Mouse (Mus musculus) MEL (cell line): ENCODE results near the gene Hif1an. TPM values are rescaled to one million over a fixed set of nuclear protein-coding genes. Genes with fewer than 3 reads are reported as not detected.

Source experiments
- DNase-seq: peaks from one replicate; pipeline ENCODE4 v3.0.0; 2011; ENCODE audit warnings: low read depth, low spot score
- H3K27ac ChIP-seq: 2 replicates; pipeline ENCODE4 v1.5.1; 2012; ENCODE audit warnings: low read depth, mild to moderate bottlenecking, control low read depth, low read length, moderate library complexity; ENCODE audit not compliant: control insufficient read depth
- H3K27me3 ChIP-seq, 2 experiments: fragments of 150-350 bp in 1 of 2; sonication (generic) in 1 of 2; 2 replicates each; pipeline ENCODE4 v1.6.1; 2012; ENCODE audit warnings: low read length in 2 of 2, mild to moderate bottlenecking in 2 of 2, improper control_type of control experiment in 1 of 2, moderate library complexity in 1 of 2; ENCODE audit not compliant: insufficient read depth in 2 of 2, control insufficient read depth in 1 of 2
- H3K36me3 ChIP-seq, 2 experiments: 2 replicates each; pipeline ENCODE4 v1.6.1; 2012 to 2014; ENCODE audit warnings: low read length in 2 of 2, improper control_type of control experiment in 1 of 2, inconsistent platforms in 1 of 2, mild to moderate bottlenecking in 1 of 2; ENCODE audit not compliant: insufficient read depth in 2 of 2, control insufficient read depth in 1 of 2
- H3K4me1 ChIP-seq, 2 experiments: fragments of 150-350 bp in 1 of 2; sonication (generic) in 1 of 2; 2 replicates each; pipeline ENCODE4 v1.6.1; 2012; ENCODE audit warnings: low read length in 2 of 2, improper control_type of control experiment in 1 of 2, mild to moderate bottlenecking in 1 of 2; ENCODE audit not compliant: insufficient read depth in 2 of 2, control insufficient read depth in 1 of 2
- H3K4me3 ChIP-seq, 2 experiments: fragments of 150-350 bp in 1 of 2; sonication (generic) in 1 of 2; 2 replicates each; pipeline ENCODE4 v1.5.1; 2012; ENCODE audit warnings: low read depth in 2 of 2, low read length in 2 of 2, mild to moderate bottlenecking in 2 of 2, moderate library complexity in 2 of 2, control low read depth in 1 of 2, improper control_type of control experiment in 1 of 2; ENCODE audit not compliant: control insufficient read depth in 1 of 2, insufficient read depth in 1 of 2
- H3K79me2 ChIP-seq: 2 replicates; pipeline ENCODE4 v1.6.1; 2012; ENCODE audit warnings: mild to moderate bottlenecking, low read length, moderate library complexity; ENCODE audit not compliant: control insufficient read depth, poor library complexity, insufficient read depth
- H3K9ac ChIP-seq: 2 replicates; pipeline ENCODE4 v1.6.1; 2012; ENCODE audit warnings: low read depth, mild to moderate bottlenecking, control low read depth, low read length, moderate library complexity; ENCODE audit not compliant: control insufficient read depth, poor library complexity, severe bottlenecking
- H3K9me3 ChIP-seq: fragments of 150-350 bp; sonication (generic); replicated peaks from 2 replicates; pipeline ENCODE4 v1.6.1; 2012; ENCODE audit warnings: mild to moderate bottlenecking, low read length, improper control_type of control experiment, moderate library complexity; ENCODE audit not compliant: insufficient read depth
- CHD1 ChIP-seq: IDR thresholded peaks from 2 replicates; pipeline ENCODE4 v1.6.1; 2012; ENCODE audit warnings: low read depth, mild to moderate bottlenecking, inconsistent platforms, low read length, improper control_type of control experiment
- CTCF ChIP-seq, 3 experiments: IDR thresholded peaks in 2 of 3; conservative IDR thresholded peaks in 1 of 3; 2 replicates each; pipeline ENCODE4 v1.5.1; 2011 to 2012; ENCODE audit warnings: low read length in 3 of 3, low read depth in 2 of 3, mild to moderate bottlenecking in 2 of 3, improper control_type of control experiment in 1 of 3, inconsistent platforms in 1 of 3, mixed read lengths in 1 of 3, moderate library complexity in 1 of 3; ENCODE audit not compliant: control insufficient read depth in 1 of 3, insufficient read depth in 1 of 3, poor library complexity in 1 of 3, severe bottlenecking in 1 of 3
- EP300 ChIP-seq, 2 experiments: IDR thresholded peaks; 2 replicates each; pipeline ENCODE4 v1.6.1; 2011; ENCODE audit warnings: improper control_type of control experiment in 2 of 2, low read length in 2 of 2, low read depth in 1 of 2, mild to moderate bottlenecking in 1 of 2
- ETS1 ChIP-seq: IDR thresholded peaks from 2 replicates; pipeline ENCODE4 v1.6.1; 2012; ENCODE audit warnings: low read depth, mild to moderate bottlenecking, inconsistent platforms, low read length, improper control_type of control experiment, moderate library complexity
- GABPA ChIP-seq: IDR thresholded peaks from 2 replicates; pipeline ENCODE4 v1.6.1; 2012; ENCODE audit warnings: low read depth, mild to moderate bottlenecking, inconsistent platforms, low read length, improper control_type of control experiment, moderate library complexity
- GATA1 ChIP-seq: IDR thresholded peaks from 2 replicates; pipeline ENCODE4 v1.6.1; 2011; ENCODE audit warnings: low read depth, low read length, improper control_type of control experiment
- HCFC1 ChIP-seq: IDR thresholded peaks from 2 replicates; pipeline ENCODE4 v1.6.1; 2012; ENCODE audit warnings: low read depth, mild to moderate bottlenecking, inconsistent platforms, low read length, improper control_type of control experiment, moderate library complexity
- JUND ChIP-seq: IDR thresholded peaks from 2 replicates; pipeline ENCODE4 v1.6.1; 2011; ENCODE audit warnings: low read depth, mild to moderate bottlenecking, improper control_type of control experiment, low read length
- KAT2A ChIP-seq: conservative IDR thresholded peaks from 2 replicates; pipeline ENCODE4 v1.6.1; 2012; ENCODE audit warnings: low read depth, low read length, improper control_type of control experiment, inconsistent platforms
- MAFK ChIP-seq: IDR thresholded peaks from 2 replicates; pipeline ENCODE4 v1.6.1; 2011; ENCODE audit warnings: low read depth, mild to moderate bottlenecking, low read length, improper control_type of control experiment, borderline replicate concordance
- MEF2A ChIP-seq: IDR thresholded peaks from 2 replicates; pipeline ENCODE4 v1.6.1; 2014; ENCODE audit warnings: low read depth, mild to moderate bottlenecking, inconsistent platforms, low read length, improper control_type of control experiment; ENCODE audit not compliant: poor library complexity, insufficient replicate concordance, severe bottlenecking; ENCODE audit errors: extremely low read depth
- MXI1 ChIP-seq: IDR thresholded peaks from 2 replicates; pipeline ENCODE4 v1.6.1; 2011; ENCODE audit warnings: mild to moderate bottlenecking, low read depth, low read length, improper control_type of control experiment
- MYC ChIP-seq: IDR thresholded peaks from 2 replicates; pipeline ENCODE4 v1.6.1; 2011; ENCODE audit warnings: low read depth, mild to moderate bottlenecking, low read length, improper control_type of control experiment, moderate library complexity
- NRF1 ChIP-seq: IDR thresholded peaks from 2 replicates; pipeline ENCODE4 v1.6.1; 2014; ENCODE audit warnings: low read depth, mild to moderate bottlenecking, inconsistent platforms, low read length, improper control_type of control experiment, moderate library complexity; ENCODE audit not compliant: poor library complexity, insufficient read depth, severe bottlenecking
- POLR2A ChIP-seq, 2 experiments: IDR thresholded peaks; 2 replicates each; pipeline ENCODE4 v1.6.1; 2011 to 2012; ENCODE audit warnings: low read length in 2 of 2, mild to moderate bottlenecking in 2 of 2, control low read depth in 1 of 2, improper control_type of control experiment in 1 of 2, low read depth in 1 of 2, moderate library complexity in 1 of 2; ENCODE audit not compliant: control insufficient read depth in 1 of 2, insufficient read depth in 1 of 2, poor library complexity in 1 of 2
- POLR2AphosphoS2 ChIP-seq: IDR thresholded peaks from 2 replicates; pipeline ENCODE4 v1.6.1; 2011; ENCODE audit warnings: low read length, improper control_type of control experiment
- POLR2AphosphoS5 ChIP-seq: IDR thresholded peaks from 2 replicates; pipeline ENCODE4 v1.6.1; 2012; ENCODE audit warnings: low read depth, borderline replicate concordance, mild to moderate bottlenecking, inconsistent platforms, low read length, moderate library complexity, mixed read lengths
- SIN3A ChIP-seq: IDR thresholded peaks from 2 replicates; pipeline ENCODE4 v1.6.1; 2012; ENCODE audit warnings: low read length, improper control_type of control experiment, inconsistent platforms
- TAL1 ChIP-seq: IDR thresholded peaks from 2 replicates; pipeline ENCODE4 v1.6.1; 2012; ENCODE audit warnings: mild to moderate bottlenecking, inconsistent platforms, low read length, moderate library complexity, mixed read lengths
- UBTF ChIP-seq: IDR thresholded peaks from 2 replicates; pipeline ENCODE4 v1.6.1; 2012; ENCODE audit warnings: low read depth, mild to moderate bottlenecking, inconsistent platforms, low read length, improper control_type of control experiment, moderate library complexity, borderline replicate concordance; ENCODE audit not compliant: insufficient read depth
- USF1 ChIP-seq: IDR thresholded peaks from 2 replicates; pipeline ENCODE4 v1.6.1; 2014; ENCODE audit warnings: low read depth, mild to moderate bottlenecking, inconsistent platforms, low read length, improper control_type of control experiment, moderate library complexity
- USF2 ChIP-seq, 2 experiments: IDR thresholded peaks; 2 replicates each; pipeline ENCODE4 v1.6.1; 2011 to 2012; ENCODE audit warnings: improper control_type of control experiment in 2 of 2, low read length in 2 of 2, borderline replicate concordance in 1 of 2, inconsistent platforms in 1 of 2, low read depth in 1 of 2, mild to moderate bottlenecking in 1 of 2; ENCODE audit not compliant: insufficient read depth in 1 of 2
- ZC3H11A ChIP-seq: IDR thresholded peaks from 2 replicates; pipeline ENCODE4 v1.6.1; 2012; ENCODE audit warnings: low read depth, mild to moderate bottlenecking, inconsistent platforms, low read length, improper control_type of control experiment
- polyA plus RNA-seq, 2 experiments: library from polyadenylated mRNA; stranded (reverse) in 1 of 2; unstranded in 1 of 2; fragments of >175 nt in 1 of 2; fragments of >200 nt in 1 of 2; gene quantifications; 2 replicates each; pipeline versions ENCODE4 v1.2.1 to v1.2.4; 2012; ENCODE audit warnings: low replicate concordance in 2 of 2, low read depth in 1 of 2; ENCODE audit not compliant: insufficient read length in 2 of 2, insufficient read depth in 1 of 2, missing spikeins in 1 of 2
- total RNA-seq: library from RNA; depleted of rRNA; stranded (reverse); fragments of 300-350 nt; gene quantifications from 2 replicates; pipeline ENCODE4 v1.2.3, GENCODE M21; 2012

Gene Hif1an
- total and polyA plus RNA-seq, 3 experiments = 16.9 to 54.5 (median 36.1) TPM

DNA sequence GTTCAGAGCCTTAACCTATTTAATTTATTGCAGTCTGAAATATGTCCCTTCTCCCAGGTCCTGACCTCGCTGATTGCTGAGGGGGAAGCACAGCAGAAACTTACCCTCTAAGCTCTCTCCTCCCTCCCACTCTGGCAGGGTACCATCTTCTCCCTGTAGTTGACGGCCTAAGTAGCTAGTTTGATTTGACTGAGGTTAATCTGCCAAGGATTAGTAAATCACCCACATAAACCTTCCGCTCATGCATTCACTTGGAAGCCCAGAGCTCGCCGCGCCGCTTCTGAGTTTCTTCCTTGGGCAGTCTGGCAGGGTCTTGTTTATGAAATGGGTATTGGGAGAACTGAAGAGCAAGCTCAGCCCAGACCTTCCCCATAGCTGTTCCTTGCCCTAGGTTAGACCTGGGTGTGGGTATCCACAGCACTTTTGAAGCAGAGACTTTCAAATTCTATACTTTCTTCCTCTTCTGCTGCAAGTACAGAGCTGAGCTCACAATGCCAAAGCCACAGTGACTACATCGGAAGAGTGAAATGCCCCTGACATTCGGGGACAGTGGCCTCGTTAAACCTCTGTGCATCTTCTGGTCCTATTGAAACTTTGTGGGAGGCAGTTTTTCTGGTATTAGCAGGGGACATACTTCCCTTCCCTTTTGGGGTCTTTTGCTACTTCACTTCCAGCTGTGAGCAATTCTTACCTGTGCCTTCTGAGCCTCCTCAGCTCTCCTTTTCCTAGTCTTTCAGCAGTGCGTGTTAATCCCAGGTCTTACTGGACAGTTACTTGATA lies 49.4 kb upstream of the Hif1an start:
- H3K9me3 ChIP-seq = no peaks in the 10 kb centered on the region
- no peaks in the 10 kb centered on the region for H3K79me2 ChIP-seq
- H3K36me3 ChIP-seq = no peaks in the 10 kb centered on the region
- H3K4me3 ChIP-seq = no peak overlapping the region
- no peak for DNase-seq
- H3K27ac ChIP-seq = no peak overlapping the region
- no peak overlapping the region for H3K9ac ChIP-seq
- H3K4me1 ChIP-seq = no peaks in the 10 kb centered on the region
- no peaks in the 10 kb centered on the region; a peak in 1 of 4 replicates for H3K27me3 ChIP-seq
- TF ChIP-seq EP300 (IDR thresholded peaks at IDR 0.05; ENCODE audit: low read depth in 1 of 2, low read length in 2 of 2) (no peak), SIN3A (no peak), KAT2A (no peak), CTCF (IDR thresholded peaks at IDR 0.05 in 2 of 3, conservative IDR thresholded peaks at IDR 0.05 in 1 of 3; ENCODE audit: control insufficient read depth in 1 of 3, insufficient read depth in 1 of 3, low read depth in 2 of 3, low read length in 3 of 3, poor library complexity in 1 of 3, severe bottlenecking in 1 of 3) (no peak), JUND (no peak), POLR2AphosphoS5 (no peak), MYC (no peak), UBTF (no peak), USF2 (IDR thresholded peaks at IDR 0.05; ENCODE audit: borderline replicate concordance in 1 of 2, insufficient read depth in 1 of 2, low read depth in 1 of 2, low read length in 2 of 2) (no peak), GABPA (no peak), ETS1 (no peak), USF1 (no peak), POLR2AphosphoS2 (no peak), CHD1 (no peak)
- TF ChIP-seq, all 39 proteins: peak for 0

DNA sequence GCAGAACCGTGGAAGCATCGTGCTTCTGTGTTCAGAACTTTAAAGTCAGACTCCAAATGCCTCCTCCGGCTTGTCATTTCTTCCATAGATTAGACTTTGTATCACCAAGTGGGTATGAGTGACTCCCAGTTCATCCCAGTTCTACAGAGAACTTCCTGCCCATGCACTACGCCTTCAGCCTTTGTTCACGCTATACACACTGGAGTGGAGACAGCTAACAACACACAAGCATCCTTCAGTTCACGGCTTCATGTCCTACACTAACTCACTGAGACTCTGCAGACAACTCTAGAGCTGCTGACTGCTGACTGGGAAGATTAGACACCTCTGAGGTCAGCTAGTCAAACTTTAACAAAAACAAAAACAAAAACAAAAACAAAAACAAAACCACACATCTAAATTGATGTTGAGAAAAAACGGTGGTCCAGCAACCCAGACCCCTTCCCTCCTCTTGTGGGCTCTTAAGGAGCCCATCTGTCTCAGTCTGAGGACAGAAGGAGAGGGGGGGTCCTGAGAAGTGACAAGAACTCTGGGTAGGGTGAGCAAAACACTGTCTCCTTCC lies 48.6 kb upstream of the Hif1an start:
- Histone ChIP-seq H3K4me3 (no peak overlapping the region), H3K9me3 (no peaks in the 10 kb centered on the region), H3K4me1 (no peaks in the 10 kb centered on the region), H3K79me2 (no peaks in the 10 kb centered on the region), H3K27ac (no peak overlapping the region), H3K27me3 (no peaks in the 10 kb centered on the region; a peak in 1 of 4 replicates), H3K36me3 (no peaks in the 10 kb centered on the region), H3K9ac (no peak overlapping the region)
- no peak for DNase-seq
- TF ChIP-seq ZC3H11A (no peak), MEF2A (no peak), MAFK (no peak), MXI1 (no peak), POLR2AphosphoS5 (no peak), POLR2A (IDR thresholded peaks at IDR 0.05; ENCODE audit: control insufficient read depth in 1 of 2, insufficient read depth in 1 of 2, low read depth in 1 of 2, low read length in 2 of 2, poor library complexity in 1 of 2) (no peak), KAT2A (no peak), GATA1 (no peak), NRF1 (no peak), TAL1 (no peak), HCFC1 (no peak)
